Mouse (Mus musculus) ovary, postnatal 10 days (tissue): ENCODE data around the gene Pex11a.

ENCODE experiments used
- DNase-seq: peaks from one replicate; pipeline ENCODE4 v3.0.0; 2022; ENCODE audit warnings: low spot score

The Pex11a gene

DNA sequence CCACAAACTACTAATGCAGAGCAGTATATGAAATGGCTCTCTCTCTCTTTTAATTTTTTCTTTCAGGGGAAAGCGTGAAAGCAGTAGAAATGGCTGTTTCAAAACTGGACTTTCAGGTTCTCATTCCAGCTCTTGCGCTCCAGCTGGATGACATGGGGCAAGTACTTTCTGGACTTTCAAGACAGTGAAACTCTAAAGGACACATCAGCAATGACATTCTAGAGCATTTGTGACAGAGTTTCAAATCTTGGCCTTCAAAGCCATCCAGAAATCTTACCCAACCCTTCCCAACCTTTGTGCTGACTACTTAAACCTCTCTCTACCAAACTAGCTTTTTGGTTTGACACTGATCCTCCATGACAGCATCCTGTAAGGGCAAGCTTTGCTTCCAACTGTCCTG, 4.0 kb downstream of the Pex11a start:
- no peak for DNase-seq

DNA sequence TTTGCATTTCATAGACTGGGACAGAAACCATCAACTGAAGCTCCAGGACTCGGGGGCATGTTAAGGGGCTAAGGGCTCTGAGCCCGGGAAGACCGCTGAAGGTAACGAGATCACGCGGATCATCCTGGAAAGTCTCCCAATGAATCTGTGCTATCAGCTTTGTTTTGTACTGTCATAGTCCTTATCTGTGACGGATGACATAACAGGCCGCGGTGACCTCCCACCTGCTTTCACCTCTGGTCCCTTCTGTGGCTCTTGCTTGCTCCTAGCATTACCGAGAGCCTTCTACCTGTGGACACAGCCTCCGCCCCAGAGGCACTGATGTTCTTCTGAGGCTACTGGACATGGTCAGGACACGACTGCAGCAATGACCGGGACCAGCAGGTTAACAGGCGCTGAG, 6.4 kb downstream of the Pex11a start:
- DNase-seq: no peak

DNA sequence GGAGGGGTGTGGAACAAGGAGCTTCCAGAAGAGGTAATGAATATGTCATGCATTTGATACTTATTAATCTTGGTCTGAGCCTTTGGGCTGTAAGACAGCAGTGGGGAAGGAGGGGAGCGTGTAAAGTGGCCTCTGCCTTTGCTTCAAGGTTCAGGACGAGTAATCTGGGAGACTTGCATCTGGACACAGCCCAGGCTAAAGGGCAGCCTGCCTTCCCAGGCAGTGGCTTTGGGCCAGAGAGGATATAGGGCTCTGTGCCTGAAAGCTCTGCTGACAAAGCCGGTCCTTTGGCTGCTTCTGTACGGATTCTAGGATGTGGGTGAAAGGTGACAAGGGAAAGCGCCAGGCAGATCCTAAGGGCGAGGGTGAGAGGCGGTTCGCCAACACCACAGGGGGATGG, 8.4 kb downstream of the Pex11a start:
- no peak for DNase-seq

DNA sequence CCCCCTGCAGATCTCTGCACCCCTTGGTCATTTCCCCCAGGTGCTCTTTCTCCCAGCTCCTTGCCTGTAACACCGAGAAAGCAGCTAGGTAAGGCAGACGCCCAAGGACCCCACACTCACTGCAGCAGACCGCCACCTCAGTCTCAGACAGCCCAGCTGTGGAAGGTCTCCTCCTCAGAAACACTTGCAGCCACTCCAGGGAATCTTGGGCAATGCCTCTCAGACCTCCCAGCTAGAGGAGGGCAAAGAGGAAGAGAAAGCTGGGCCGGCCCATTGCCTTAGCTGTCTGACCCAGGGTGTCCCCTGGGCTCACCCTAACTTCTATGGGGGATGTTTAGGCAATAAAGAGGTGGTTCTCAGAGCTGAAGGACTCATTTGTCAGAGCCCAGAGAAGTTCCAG, 10.3 kb downstream of the Pex11a start, which contains the start of gene Plin1:
Gene Plin1 (minus strand): TSS at position 282 of the 400 bp plus-strand sequence.
- no peak for DNase-seq

GRCm38 (mm10) chr7:79731438-79731837, 11.5 kb downstream of the Pex11a start:
- DNase-seq: no peak

DNA sequence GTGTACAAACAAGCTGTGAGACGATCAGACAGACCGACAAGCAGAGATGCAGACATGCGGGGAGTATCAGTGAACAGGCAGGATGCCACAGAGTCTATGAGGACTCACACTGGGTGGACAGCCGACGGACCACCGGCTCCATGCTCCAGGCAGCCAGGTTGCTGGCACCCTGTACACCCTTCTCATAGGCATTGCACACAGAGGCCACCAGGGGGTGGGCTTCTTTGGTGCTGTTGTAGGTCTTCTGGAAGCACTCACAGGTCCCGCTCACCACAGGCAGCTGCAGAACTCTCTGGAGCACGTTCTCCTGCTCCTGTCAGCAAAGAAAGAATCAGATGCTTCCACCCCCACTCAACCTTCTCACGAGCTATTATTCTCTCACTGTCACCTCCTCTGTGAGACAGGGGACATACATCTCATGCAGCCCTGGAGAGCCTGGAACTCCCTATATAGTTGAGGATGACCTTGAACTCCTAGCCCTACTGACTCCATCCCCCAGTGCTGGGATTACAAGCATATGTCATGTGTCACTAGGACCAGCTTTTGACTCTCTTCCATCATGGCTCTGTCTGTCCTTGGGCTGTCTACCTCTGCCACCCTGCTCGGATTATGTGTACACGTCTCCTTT, 13.1 kb downstream of the Pex11a start:
- no peak for DNase-seq

DNA sequence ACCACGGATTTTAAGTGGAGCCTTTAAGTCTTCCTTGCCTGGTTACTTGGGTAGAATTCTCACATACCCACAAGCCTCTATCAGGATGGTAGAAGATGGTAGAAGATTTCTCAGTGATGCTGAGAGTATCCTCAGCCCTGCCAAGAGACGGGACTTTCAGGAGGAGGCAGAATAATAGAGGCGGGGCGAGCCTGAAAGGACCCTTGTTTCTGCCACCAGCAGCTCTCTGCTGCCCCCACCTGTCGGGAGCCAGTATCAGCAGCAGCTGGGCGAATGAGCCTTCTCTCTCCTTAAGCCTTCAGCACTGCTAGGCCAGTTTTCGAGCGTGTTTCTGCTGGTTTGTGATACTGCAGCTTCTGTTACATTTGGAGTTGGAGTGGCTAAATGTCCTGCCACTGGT, 13.8 kb downstream of the Pex11a start:
- DNase-seq: no peak

DNA sequence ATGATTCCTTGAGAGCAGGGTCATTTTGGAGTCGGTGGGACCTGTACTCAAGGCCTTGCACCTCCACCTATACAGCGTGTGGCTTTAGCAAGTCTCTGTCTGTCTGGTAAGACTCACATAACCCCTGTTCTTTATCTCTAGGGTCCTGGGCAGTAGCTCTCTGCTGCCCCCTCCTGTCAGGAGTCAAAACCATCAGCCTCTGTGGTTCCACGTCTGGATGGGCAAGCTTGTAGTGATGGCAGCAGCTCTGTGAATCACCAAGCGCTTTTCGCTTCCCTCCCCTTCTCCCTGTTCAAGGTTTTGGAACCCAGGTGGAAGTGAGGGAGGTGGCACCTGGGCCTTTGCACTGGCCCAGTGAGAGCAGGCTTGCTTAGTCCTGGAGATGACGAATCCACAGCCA, 14.7 kb downstream of the Pex11a start:
- no peak for DNase-seq

DNA sequence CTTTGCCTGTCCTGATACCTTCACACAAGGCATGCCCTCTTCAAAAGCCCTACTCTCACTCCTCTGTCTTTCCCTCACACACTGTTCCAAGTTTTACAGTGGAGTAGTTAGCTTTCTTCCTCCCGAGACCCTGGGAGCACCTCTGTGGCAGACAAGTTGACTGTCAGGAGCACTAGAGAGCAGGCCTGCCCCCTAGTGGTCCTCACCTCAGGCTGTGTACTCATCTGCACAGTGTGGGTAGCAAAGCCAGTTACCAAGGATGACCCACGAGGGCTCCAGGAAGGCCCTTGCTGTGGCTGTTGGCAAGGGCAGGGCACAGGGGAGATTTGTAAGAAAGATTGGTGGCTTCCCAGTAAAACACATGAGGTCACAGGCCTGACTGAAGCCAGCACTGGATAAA, 15.8 kb downstream of the Pex11a start:
- no peak for DNase-seq

DNA sequence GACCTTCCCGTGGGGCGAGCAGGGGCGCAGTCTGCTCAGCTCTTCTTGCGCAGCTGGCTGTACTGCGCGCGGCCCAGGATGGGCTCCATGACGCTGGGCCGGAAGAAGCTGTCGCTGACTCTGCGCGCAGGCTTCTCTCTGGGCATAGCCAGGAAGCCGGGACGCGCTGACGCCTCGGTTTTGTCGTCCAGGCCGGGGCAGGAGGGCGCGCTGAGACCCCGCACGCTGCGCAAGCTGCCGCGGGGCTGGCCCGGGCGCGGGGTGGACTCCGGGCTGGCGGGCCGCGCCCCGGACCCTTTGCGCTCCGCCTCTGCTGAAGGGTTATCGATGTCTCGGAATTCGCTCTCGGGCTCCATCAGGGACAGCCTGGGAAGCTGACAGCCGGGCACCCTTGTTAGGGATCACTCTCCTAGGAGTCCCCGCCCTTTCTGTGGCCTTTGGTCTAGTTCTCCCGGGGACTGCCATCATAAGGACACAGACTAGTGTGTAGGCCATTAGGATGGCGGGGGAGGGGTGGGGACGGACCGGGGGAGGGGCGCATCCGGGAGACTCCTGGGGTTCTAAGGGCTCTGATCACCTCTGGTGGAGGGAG, 21.4 kb downstream of the Pex11a start:
- peak; percentile 45 for DNase-seq

DNA sequence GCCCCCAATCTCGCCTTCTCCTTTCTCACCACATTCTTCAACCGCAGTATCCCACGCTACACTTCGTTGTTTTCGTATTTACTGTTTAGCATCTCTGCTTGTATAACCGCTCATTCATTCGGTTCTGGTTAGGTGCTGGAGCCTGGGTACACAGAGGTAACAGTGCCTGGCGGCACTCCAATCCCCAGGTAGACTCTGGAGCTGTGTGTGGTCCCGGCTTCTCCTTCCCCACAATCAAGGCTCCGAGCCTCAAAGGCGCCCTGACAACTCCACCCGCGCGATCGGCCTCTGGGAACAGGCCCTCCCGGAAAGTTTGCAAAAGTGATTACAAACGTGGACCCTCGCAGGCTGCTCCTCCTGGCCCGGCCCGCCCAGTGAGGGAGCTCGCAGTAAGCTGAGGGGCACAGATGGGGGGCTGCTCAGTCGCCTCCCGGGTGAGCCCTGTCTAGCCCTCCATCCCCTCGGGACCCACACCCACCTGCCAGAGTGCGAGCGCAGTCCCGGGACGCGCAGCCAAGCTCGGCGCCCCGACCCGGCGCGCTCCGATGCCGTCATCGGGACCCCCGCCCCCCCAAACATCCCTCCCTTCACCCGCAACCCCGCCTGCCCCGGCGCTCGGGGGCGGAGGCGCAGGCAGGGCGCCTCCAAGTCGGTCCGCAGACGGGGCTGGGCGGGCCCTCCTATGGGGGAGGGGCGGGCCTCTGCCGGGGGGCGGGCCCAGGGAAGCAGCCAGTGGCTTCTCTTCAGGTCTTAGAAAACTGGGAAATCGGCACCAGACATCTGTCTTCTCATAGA, 27.5 kb downstream of the Pex11a start, which contains the start of gene Kif7:
Gene Kif7 (minus strand): TSS at position 534 of the 795 bp plus-strand sequence.
- peak; percentile 57 for DNase-seq

- DNase-seq: no peak
Observed at GRCm38 (mm10) chr7:79710831-79711230, 32.1 kb downstream of the Pex11a start.

GRCm38 (mm10) chr7:79710130-79710607, 32.8 kb downstream of the Pex11a start:
- DNase-seq: no peak

- no peak for DNase-seq
Observed at GRCm38 (mm10) chr7:79705210-79705609, 37.7 kb downstream of the Pex11a start.

- DNase-seq: no peak
Observed at GRCm38 (mm10) chr7:79702755-79703154, 40.2 kb downstream of the Pex11a start.

GRCm38 (mm10) chr7:79696495-79696894, 46.4 kb downstream of the Pex11a start:
- no peak for DNase-seq
